Mouse (Mus musculus) liver, embryonic 18 days (tissue): ENCODE measurements around the gene Gm9125. TPM values are rescaled to one million over a fixed set of nuclear protein-coding genes. Genes with fewer than 3 reads are reported as not detected.

Experiments used
- polyA plus RNA-seq: library from polyadenylated mRNA; depleted of rRNA; stranded (reverse); fragments of >200 nt; gene quantifications from 2 replicates; pipeline ENCODE4 v1.2.3, GENCODE M21; 2012; rRNA removed

Gm9125 gene
- polyA plus RNA-seq = not detected in 2 replicates

GRCm38 (mm10) chr3:94054785-94055184 is at the start of gene Gm9125:
Gm9125 (minus strand) TSS chr3:94054885.

GRCm38 (mm10) chr3:94072544-94072943 is 17.9 kb upstream of the Gm9125 start, which contains the start of gene Gm10697:
Gm10697 (minus strand) TSS chr3:94072644.

Other genes with a start within 250 kb of the Gm9125 start
- not detected in 2 replicates for gene Tdpoz3, start 228.9 kb downstream of the Gm9125 start, polyA plus RNA-seq
- gene Gm9117, start 111.3 kb downstream of the Gm9125 start, polyA plus RNA-seq = not detected in 2 replicates
- gene Tdpoz5, start 93.6 kb downstream of the Gm9125 start, polyA plus RNA-seq = not detected in 2 replicates
- not detected in 2 replicates for gene Gm10697, start 17.8 kb upstream of the Gm9125 start, polyA plus RNA-seq
- gene Gm10696, start 123.3 kb upstream of the Gm9125 start, polyA plus RNA-seq = not detected in 2 replicates
- gene Gm5286, start 141.8 kb upstream of the Gm9125 start, polyA plus RNA-seq = not detected in 2 replicates
- gene Gm4778, start 209.2 kb upstream of the Gm9125 start, polyA plus RNA-seq = not detected in 2 replicates